Mouse (Mus musculus): Measurements from ENCODE around the gene Gm6525. TPM values are rescaled to one million over a fixed set of nuclear protein-coding genes. Genes with fewer than 3 reads are reported as not detected.
A peak's percentile ranks its signal among the peaks of the same experiment; 100 is the strongest.

Gm6525 gene
- total and polyA plus RNA-seq, 3 experiments = 0.17 to 0.71 (median 0.31) TPM

DNA sequence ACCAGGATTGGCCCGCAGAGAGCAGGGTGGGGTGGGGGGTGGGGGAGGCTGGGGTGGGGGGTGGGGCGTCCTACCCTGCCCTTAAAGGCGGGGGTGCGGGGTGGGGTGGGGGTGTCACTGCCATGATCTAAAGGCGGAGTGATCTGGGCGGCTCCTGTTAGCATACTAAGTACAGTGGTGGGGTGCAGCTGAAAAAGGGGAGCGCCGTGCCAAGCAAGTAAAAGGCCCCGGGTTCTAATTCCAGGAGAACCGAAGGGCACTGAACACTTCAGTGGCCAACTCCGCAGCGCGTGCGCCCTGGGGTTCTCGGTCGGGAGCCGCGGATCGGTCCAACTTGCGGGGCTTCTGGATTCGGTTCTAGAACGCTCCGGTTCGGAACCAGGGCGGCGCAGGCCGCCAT, 18.8 kb upstream of the Gm6525 start:
- peaks cover 0 to 12% of the 10 kb centered on the region in 2 experiments for H3K36me3 ChIP-seq (replicated peaks in 1 of 2; ENCODE audit: control insufficient read depth in 1 of 2, insufficient read depth in 1 of 2, low read length in 1 of 2)
- peaks cover 3% of the 10 kb centered on the region for H3K79me2 ChIP-seq (replicated peaks; ENCODE audit: control insufficient read depth, extremely low read depth, insufficient read depth, poor library complexity, severe bottlenecking)
- in situ Hi-C loops (cut with MboI; ENCODE audit: low pct_ligation_motif_present, low pct_unique_long_range_greater_than_20kb, low sequenced_read_pairs) = loop anchor here (25.0 kb wide), 1 partner anchor 382 kb away; no protein-coding TSS in a partner anchor
- H3K9ac ChIP-seq (ENCODE audit: insufficient read depth, low read depth) = peak overlapping the region; percentile 86
- dilution Hi-C loops (cut with MboI; ENCODE audit: extremely low pct_ligation_motif_present, extremely low pct_unique_long_range_greater_than_20kb, low sequenced_read_pairs) = no loop called here
- TF ChIP-seq E2F4 (IDR thresholded peaks at IDR 0.05; ENCODE audit: insufficient replicate concordance, low read depth, low read length) = no peak
- peak; percentile 69; the same call in 1 of the 2 replicates for TF ChIP-seq CHD2 (IDR thresholded peaks at IDR 0.05; ENCODE audit: low read length)
- peak; percentile 79 for TF ChIP-seq NRF1 (IDR thresholded peaks at IDR 0.05; ENCODE audit: low read depth, low read length)
- H3K4me3 ChIP-seq (replicated peaks in 1 of 3; ENCODE audit: low read depth in 2 of 3, low read length in 2 of 3, poor library complexity in 1 of 3) = peak overlapping the region; percentile 48 to 74 (median 73)
- peak overlapping the region; percentile 74 for H3K4me2 ChIP-seq (ENCODE audit: insufficient read depth, low read depth, poor library complexity, severe bottlenecking)
- no peaks in the 10 kb centered on the region for H3K27me3 ChIP-seq (replicated peaks)
- H3K27ac ChIP-seq (ENCODE audit: insufficient read depth, low read depth) = peak overlapping the region; percentile 62
- H3K4me1 ChIP-seq (ENCODE audit: control insufficient read depth in 1 of 2, insufficient read depth in 2 of 2) = peaks cover 4 to 43% of the 10 kb centered on the region in 2 experiments; a peak in 3 of 4 replicates
- peaks cover 5% of the 10 kb centered on the region for H3K9me3 ChIP-seq (replicated peaks; ENCODE audit: low read length)
- DNase-seq (ENCODE audit: extremely low read depth) = peak; percentile 72

DNA sequence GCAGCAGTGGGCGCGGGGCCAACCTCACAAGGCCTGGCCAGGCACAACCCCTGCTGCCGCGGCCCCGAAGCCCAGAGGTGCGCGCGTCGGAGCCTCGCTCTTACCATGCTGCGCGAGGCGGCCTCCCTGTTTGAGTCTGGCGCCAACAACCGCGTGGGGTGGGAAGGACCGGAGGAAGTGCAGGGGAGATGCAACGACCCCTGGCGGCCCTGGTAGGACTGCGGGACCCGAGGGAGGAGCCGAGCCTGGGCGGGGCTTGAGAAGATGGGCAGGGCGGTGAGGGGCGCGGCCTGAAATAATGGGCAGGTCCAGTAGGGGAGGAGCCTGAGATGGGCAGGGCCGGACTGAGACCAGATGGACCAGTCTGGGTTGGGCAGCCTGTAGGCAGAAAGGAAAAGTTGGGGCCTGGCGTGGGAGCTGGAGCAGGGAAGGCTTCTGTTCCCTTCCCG, 18.3 kb upstream of the Gm6525 start, which contains the start of gene Mnd1:
Gene Mnd1 (minus strand): TSS at position 229 of the 449 bp plus-strand sequence.
- Histone ChIP-seq H3K4me2 (ENCODE audit: insufficient read depth, low read depth, poor library complexity, severe bottlenecking) (peak within 1 kb of the TSS; percentile 74), H3K9ac (ENCODE audit: insufficient read depth, low read depth) (peak within 1 kb of the TSS; percentile 86), H3K36me3 (replicated peaks in 1 of 2; ENCODE audit: control insufficient read depth in 1 of 2, insufficient read depth in 1 of 2, low read length in 1 of 2) (peaks cover 0 to 11% of the 10 kb centered on the region in 2 experiments), H3K4me1 (ENCODE audit: control insufficient read depth in 1 of 2, insufficient read depth in 2 of 2) (peaks cover 4 to 43% of the 10 kb centered on the region in 2 experiments; a peak in 3 of 4 replicates), H3K27me3 (replicated peaks) (no peaks in the 10 kb centered on the region), H3K79me2 (replicated peaks; ENCODE audit: control insufficient read depth, extremely low read depth, insufficient read depth, poor library complexity, severe bottlenecking) (peaks cover 3% of the 10 kb centered on the region), H3K4me3 (replicated peaks in 1 of 3; ENCODE audit: low read depth in 2 of 3, low read length in 2 of 3, poor library complexity in 1 of 3) (peak within 1 kb of the TSS; percentile 48 to 74 (median 73)), H3K27ac (ENCODE audit: insufficient read depth, low read depth) (peak within 1 kb of the TSS; percentile 62), H3K9me3 (replicated peaks; ENCODE audit: low read length) (peaks cover 5% of the 10 kb centered on the region)
- in situ Hi-C loops (cut with MboI; ENCODE audit: low pct_ligation_motif_present, low pct_unique_long_range_greater_than_20kb, low sequenced_read_pairs) = loop anchor here (25.0 kb wide), 1 partner anchor 382 kb away; no protein-coding TSS in a partner anchor
- peak; percentile 95 for DNase-seq (ENCODE audit: extremely low read depth)
- dilution Hi-C loops (cut with MboI; ENCODE audit: extremely low pct_ligation_motif_present, extremely low pct_unique_long_range_greater_than_20kb, low sequenced_read_pairs) = no loop called here
- TF ChIP-seq E2F4 (IDR thresholded peaks at IDR 0.05; ENCODE audit: insufficient replicate concordance, low read depth, low read length) (no peak), ZNF384 (IDR thresholded peaks at IDR 0.05; ENCODE audit: low read depth, low read length) (no peak; the same call in 1 of the 2 replicates), ETS1 (conservative IDR thresholded peaks at IDR 0.05; ENCODE audit: low read depth, low read length) (no peak), POLR2AphosphoS2 (IDR thresholded peaks at IDR 0.05; ENCODE audit: low read depth, low read length) (peak; percentile 71; the same call in 1 of the 2 replicates), USF2 (conservative IDR thresholded peaks at IDR 0.05; ENCODE audit: low read depth, low read length) (no peak), ZC3H11A (IDR thresholded peaks at IDR 0.05; ENCODE audit: low read depth, low read length) (no peak), NELFE (IDR thresholded peaks at IDR 0.05; ENCODE audit: low read depth, low read length) (peak; percentile 78; the same call in 1 of the 2 replicates), CTCF (conservative IDR thresholded peaks at IDR 0.05 in 1 of 2, IDR thresholded peaks at IDR 0.05 in 1 of 2; ENCODE audit: low read depth in 2 of 2, low read length in 2 of 2) (peak in 1 of 2 experiments; percentile 92; a peak in 2 of 4 replicates), ELF1 (IDR thresholded peaks at IDR 0.05; ENCODE audit: low read depth, low read length) (peak; percentile 75), HCFC1 (IDR thresholded peaks at IDR 0.05; ENCODE audit: low read depth, low read length) (peak; percentile 60; the same call in 1 of the 2 replicates), MAX (IDR thresholded peaks at IDR 0.05; ENCODE audit: low read length) (peak; percentile 96), UBTF (IDR thresholded peaks at IDR 0.05; ENCODE audit: low read depth, low read length) (peak; percentile 70; the same call in 1 of the 2 replicates), TBP (conservative IDR thresholded peaks at IDR 0.05; ENCODE audit: low read depth, low read length) (no peak), USF1 (IDR thresholded peaks at IDR 0.05; ENCODE audit: low read depth, low read length) (no peak), MEF2A (IDR thresholded peaks at IDR 0.05; ENCODE audit: borderline replicate concordance, low read depth, low read length) (peak; percentile 83), MAFK (IDR thresholded peaks at IDR 0.05; ENCODE audit: insufficient replicate concordance, low read length) (no peak), IRF4 (IDR thresholded peaks at IDR 0.05; ENCODE audit: low read depth, low read length) (peak; percentile 82; the same call in 1 of the 2 replicates), MXI1 (IDR thresholded peaks at IDR 0.05; ENCODE audit: low read depth, low read length) (peak; percentile 98), MAZ (IDR thresholded peaks at IDR 0.05; ENCODE audit: low read depth, low read length) (no peak; the same call in 1 of the 2 replicates), TCF12 (IDR thresholded peaks at IDR 0.05; ENCODE audit: low read depth, low read length) (peak; percentile 88), ZMIZ1 (IDR thresholded peaks at IDR 0.05; ENCODE audit: low read depth, low read length) (peak; percentile 76), NRF1 (IDR thresholded peaks at IDR 0.05; ENCODE audit: low read depth, low read length) (peak; percentile 59; the same call in 1 of the 2 replicates), CHD2 (IDR thresholded peaks at IDR 0.05; ENCODE audit: low read length) (no peak), SMC3 (IDR thresholded peaks at IDR 0.05; ENCODE audit: low read depth, low read length) (peak; percentile 73), ZKSCAN1 (IDR thresholded peaks at IDR 0.05; ENCODE audit: borderline replicate concordance, low read depth, low read length) (no peak), JUN (IDR thresholded peaks at IDR 0.05; ENCODE audit: insufficient read depth, low read depth, low read length) (no peak), SIN3A (IDR thresholded peaks at IDR 0.05; ENCODE audit: low read length) (peak; percentile 88), PAX5 (IDR thresholded peaks at IDR 0.05; ENCODE audit: low read length) (no peak), JUND (conservative IDR thresholded peaks at IDR 0.05; ENCODE audit: low read depth, low read length) (no peak), MYC (IDR thresholded peaks at IDR 0.05; ENCODE audit: low read depth, low read length) (peak; percentile 92), CHD1 (IDR thresholded peaks at IDR 0.05; ENCODE audit: low read depth, low read length) (no peak)
